Mouse (Mus musculus) hindbrain, embryonic 16.5 days (tissue): Measurements from ENCODE around the gene Twf2. TPM values are rescaled to one million over a fixed set of nuclear protein-coding genes. Genes with fewer than 3 reads are reported as not detected.

ENCODE experiments used
- ATAC-seq: fragments of 200-750 bp; cut with Nextera tagmentation; 2 replicates; pipeline ENCODE4 v1.8.0; 2017; ENCODE audit warnings: moderate TSS enrichment, moderate library complexity
- H3K27ac ChIP-seq: fragments of 300-500 bp; sonication (generic); 2 replicates; pipeline ENCODE4 v1.5.1; 2014; ENCODE audit warnings: low read depth, mild to moderate bottlenecking, control low read depth, low read length, moderate library complexity
- H3K27me3 ChIP-seq: fragments of 300-500 bp; sonication (generic); replicated peaks from 2 replicates; pipeline ENCODE4 v1.6.1; 2014; ENCODE audit warnings: low read length; ENCODE audit not compliant: control insufficient read depth, insufficient read depth
- H3K36me3 ChIP-seq: fragments of 300-500 bp; sonication (generic); 2 replicates; pipeline ENCODE4 v1.6.1; 2014; ENCODE audit warnings: mild to moderate bottlenecking, low read length, moderate library complexity, mixed read lengths; ENCODE audit not compliant: control insufficient read depth, insufficient read depth
- H3K4me1 ChIP-seq: fragments of 300-500 bp; sonication (generic); 2 replicates; pipeline ENCODE4 v1.6.1; 2014; ENCODE audit warnings: low read depth, low read length; ENCODE audit not compliant: control insufficient read depth, insufficient read depth
- H3K4me2 ChIP-seq: fragments of 300-500 bp; sonication (generic); 2 replicates; pipeline ENCODE4 v1.6.1; 2014; ENCODE audit warnings: mild to moderate bottlenecking, low read length, control low read depth, moderate library complexity
- H3K4me3 ChIP-seq: fragments of 300-500 bp; sonication (generic); 2 replicates; pipeline ENCODE4 v1.5.1; 2014; ENCODE audit warnings: mild to moderate bottlenecking, low read length, control low read depth, moderate library complexity
- H3K9ac ChIP-seq: fragments of 300-500 bp; sonication (generic); 2 replicates; pipeline ENCODE4 v1.6.1; 2014; ENCODE audit warnings: low read depth, mild to moderate bottlenecking, control low read depth, low read length, moderate library complexity
- H3K9me3 ChIP-seq: fragments of 300-500 bp; sonication (generic); 2 replicates; pipeline ENCODE4 v1.6.1; 2014; ENCODE audit warnings: mild to moderate bottlenecking, low read length, moderate library complexity; ENCODE audit not compliant: control insufficient read depth
- WGBS: fragments of 180-500 bp; shearing (Covaris S2); extraction: QIAGEN DNeasy Blood & Tissue Kit; methylation state at CpG from one replicate; pipeline ENCODE4 v1.1.7; 2014; 5-methylcytosine and 5-hydroxymethylcytosine counted together
- polyA plus RNA-seq: library from polyadenylated mRNA; unstranded; fragments of >200 nt; fragmentation: Nextera tagmentation; extraction: Ambion mirVana; gene quantifications from 2 replicates; pipeline ENCODE4 v1.2.1, GENCODE M21; 2015

The Twf2 gene
- polyA plus RNA-seq, 1 experiment from 2014 or later: 50.3 TPM

DNA sequence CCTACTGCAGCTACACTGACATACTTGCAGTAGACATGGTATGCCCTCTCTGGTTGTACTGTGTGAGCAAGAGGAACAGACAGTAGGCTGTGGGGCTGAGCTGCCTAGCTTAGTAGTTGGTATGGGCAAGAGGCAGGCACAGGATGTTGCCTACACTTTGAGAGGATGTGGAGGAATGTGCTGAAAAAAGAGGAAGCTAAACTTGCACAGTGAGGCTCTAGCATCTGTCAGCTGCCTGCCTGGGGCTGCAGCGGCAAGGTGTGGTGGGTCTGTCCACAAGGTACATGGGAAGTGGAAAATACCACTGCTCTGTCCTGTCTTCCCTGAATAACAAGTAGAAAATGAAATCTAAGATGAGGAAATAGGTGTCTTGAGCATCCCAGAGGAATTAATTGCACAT lies 9.9 kb upstream of the Twf2 start:
- Histone ChIP-seq H3K9me3 (no peaks in the 10 kb centered on the region), H3K4me2 (no peak overlapping the region), H3K27ac (peak overlapping the region; percentile 12; the same call in 1 of the 2 replicates), H3K4me1 (peaks cover 5% of the 10 kb centered on the region; the same call in 1 of the 2 replicates), H3K36me3 (peaks cover 33% of the 10 kb centered on the region), H3K9ac (no peak overlapping the region), H3K4me3 (no peak overlapping the region), H3K27me3 (no peaks in the 10 kb centered on the region)
- WGBS: 85% methylated on average over 1 of the region's 1 CpGs
- no peak for ATAC-seq

DNA sequence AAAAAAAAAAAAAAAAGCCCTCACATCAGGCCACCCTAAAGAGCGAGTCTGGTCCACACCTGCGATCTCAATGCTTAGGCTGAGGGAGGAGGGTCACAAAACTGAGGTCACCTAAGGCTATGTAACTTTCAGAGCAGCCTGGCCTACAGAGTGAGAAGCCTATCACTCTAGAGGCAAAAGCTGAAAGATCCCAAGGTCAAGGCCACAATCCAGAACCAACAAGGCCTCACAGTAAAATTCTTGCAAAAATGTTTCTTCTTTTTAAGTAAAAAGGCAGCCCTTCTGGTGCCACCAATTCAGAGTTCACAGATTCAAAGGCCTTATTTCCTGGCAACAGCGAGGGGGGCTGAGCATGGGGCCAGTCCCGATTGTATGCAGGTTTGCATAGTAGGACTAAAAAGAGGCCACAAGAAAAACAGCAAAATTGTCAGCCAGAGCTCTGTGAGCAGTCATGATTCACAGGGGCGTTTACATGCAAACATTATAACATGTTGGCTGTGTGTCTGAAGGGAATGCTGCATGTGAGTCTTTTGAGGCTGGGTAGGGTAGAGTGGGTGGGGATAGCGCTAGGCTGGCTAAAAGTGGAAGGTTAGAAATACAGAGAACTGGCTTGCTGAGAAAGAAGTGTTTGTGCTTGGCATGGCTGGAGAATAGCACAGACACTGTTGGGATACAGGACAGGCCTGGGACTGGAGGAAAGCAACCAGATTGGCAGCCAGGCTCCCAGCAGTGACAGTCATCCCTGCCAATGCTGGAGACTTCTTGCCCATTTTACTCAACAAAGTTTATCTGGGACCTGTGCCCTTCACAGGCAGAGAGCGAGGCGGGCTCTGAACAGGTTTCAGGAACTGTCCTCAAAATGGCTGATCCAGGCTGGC lies 8.7 kb upstream of the Twf2 start:
- no peaks in the 10 kb centered on the region for H3K9me3 ChIP-seq
- no peak overlapping the region for H3K4me3 ChIP-seq
- no peak overlapping the region for H3K9ac ChIP-seq
- no peaks in the 10 kb centered on the region for H3K27me3 ChIP-seq
- H3K36me3 ChIP-seq: peaks cover 23% of the 10 kb centered on the region
- no peak overlapping the region; the same call in 1 of the 2 replicates for H3K27ac ChIP-seq
- WGBS: 93% methylated on average over 8 of the region's 8 CpGs
- ATAC-seq: no peak
- H3K4me2 ChIP-seq: no peak overlapping the region
- H3K4me1 ChIP-seq: peaks cover 6% of the 10 kb centered on the region

DNA sequence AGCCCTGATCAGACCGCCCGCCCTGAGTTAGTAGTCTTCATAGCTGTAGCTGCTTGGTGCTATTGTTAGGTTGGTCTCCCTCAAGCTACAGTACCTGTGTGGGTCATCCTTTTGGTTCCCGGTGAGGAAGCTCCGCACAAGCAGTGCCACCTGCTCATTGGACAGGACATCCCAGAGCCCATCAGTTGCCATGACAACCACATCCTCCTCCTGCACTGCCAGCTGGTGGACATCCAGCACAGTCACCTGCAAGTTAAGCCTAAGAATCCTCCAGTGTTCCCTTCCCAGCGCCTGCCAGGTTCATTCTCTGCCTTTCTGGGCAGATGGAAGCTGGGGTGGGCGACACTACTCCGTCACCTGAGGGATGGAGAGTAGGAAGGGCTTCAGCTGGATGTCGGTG lies 7.2 kb upstream of the Twf2 start:
- peak overlapping the region; percentile 6; the same call in 1 of the 2 replicates for H3K4me2 ChIP-seq

DNA sequence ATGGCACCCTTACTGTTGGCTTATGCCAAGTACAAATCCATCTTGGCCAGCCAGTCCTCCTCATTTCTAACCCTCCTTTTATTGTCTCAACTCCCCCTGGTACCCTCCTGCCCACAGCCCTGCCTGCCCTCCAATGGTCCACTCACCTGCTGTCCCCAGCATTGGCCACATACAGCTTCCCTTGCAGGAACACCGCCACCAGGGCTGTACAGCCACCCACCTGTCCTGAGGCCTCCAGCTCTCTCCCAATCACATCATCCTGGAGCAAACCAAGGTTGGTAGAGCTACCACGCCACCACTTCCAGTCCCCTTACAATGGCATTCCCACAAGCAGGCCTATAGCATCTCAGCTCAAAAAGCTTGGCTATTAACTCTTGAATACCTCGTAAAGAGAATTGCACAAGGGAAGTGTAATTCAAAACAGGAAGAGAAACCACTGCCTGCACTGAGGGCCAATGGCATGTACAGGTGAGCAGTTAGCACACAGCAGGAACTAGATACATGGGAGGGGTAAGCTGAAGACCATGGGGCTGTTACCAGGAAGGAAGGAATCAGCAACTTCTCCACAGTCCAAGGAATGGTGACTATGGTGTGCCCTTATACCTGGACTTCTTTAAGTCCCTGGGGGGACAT lies 5.7 kb upstream of the Twf2 start:
- no peaks in the 10 kb centered on the region for H3K36me3 ChIP-seq
- H3K4me1 ChIP-seq: peaks cover 14% of the 10 kb centered on the region
- no peak overlapping the region for H3K27ac ChIP-seq
- ATAC-seq: no peak
- H3K27me3 ChIP-seq: no peaks in the 10 kb centered on the region
- H3K9me3 ChIP-seq: no peaks in the 10 kb centered on the region
- WGBS: 90% methylated on average over 3 of the region's 3 CpGs
- no peak overlapping the region for H3K4me2 ChIP-seq
- no peak overlapping the region for H3K9ac ChIP-seq
- H3K4me3 ChIP-seq: no peak overlapping the region

More for the DNA sequence above, 7.2 kb upstream of the Twf2 start:
- Histone ChIP-seq H3K27me3 (no peaks in the 10 kb centered on the region), H3K9me3 (no peaks in the 10 kb centered on the region), H3K27ac (peak overlapping the region; percentile 53; the same call in 1 of the 2 replicates), H3K36me3 (peaks cover 8% of the 10 kb centered on the region), H3K9ac (no peak overlapping the region), H3K4me1 (peaks cover 11% of the 10 kb centered on the region), H3K4me3 (no peak overlapping the region)
- peak; percentile 61 for ATAC-seq
- WGBS: 77% methylated on average over 8 of the region's 8 CpGs

DNA sequence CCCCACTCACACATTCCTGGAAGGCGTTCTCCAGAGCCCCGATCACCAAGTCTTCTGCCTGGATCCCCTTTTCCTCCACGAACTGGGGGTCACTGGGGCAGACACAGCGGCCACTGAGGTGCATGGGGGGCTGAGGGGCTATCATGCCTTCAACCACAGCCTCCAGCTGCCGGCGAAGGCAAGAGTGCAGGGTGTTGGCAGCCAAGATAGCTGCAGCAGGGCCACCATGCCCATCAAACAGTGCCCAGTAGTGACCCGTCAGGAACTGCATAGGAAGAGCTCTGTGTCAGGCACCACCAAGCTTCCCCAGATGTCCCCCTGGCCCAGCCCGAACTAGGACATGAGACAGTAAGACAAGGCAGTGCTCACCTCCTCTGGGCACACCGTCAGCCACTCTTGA lies 5.2 kb upstream of the Twf2 start:
- no peak overlapping the region for H3K27ac ChIP-seq
- no peaks in the 10 kb centered on the region for H3K36me3 ChIP-seq
- no peak overlapping the region for H3K9ac ChIP-seq
- no peaks in the 10 kb centered on the region for H3K9me3 ChIP-seq
- ATAC-seq: no peak
- H3K4me1 ChIP-seq: peaks cover 16% of the 10 kb centered on the region
- H3K4me3 ChIP-seq: no peak overlapping the region
- H3K27me3 ChIP-seq: no peaks in the 10 kb centered on the region
- 93% methylated on average over 9 of the region's 9 CpGs for WGBS
- H3K4me2 ChIP-seq: no peak overlapping the region

DNA sequence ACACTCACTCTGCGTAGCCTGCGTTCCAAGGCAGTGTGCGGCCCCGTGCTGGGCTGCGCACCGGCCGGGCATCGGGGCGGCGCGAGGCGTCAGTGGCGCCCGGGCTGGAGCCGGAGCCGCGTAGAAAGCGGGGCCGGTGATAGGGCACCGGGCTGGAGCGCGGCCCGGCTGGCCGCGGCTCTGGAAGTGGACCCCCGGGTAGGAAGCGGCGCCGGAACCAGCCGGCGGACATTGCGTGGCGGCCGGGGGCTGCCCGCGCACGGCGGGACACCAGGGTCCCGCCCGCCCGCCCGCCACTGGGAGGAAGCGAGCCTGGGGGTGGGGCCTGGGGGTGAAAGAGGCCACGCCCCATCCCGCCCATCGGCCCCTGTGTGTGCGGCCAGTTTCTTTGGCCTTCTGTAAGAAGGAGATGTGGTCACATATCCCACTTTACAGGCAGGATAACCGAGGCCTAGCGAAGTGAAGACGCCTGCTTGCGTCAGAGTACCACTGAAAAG lies 3.9 kb upstream of the Twf2 start:
- peak overlapping the region; percentile 77 for H3K9ac ChIP-seq
- H3K9me3 ChIP-seq: no peaks in the 10 kb centered on the region
- peaks cover 22% of the 10 kb centered on the region for H3K4me1 ChIP-seq
- ATAC-seq: peak; percentile 24
- WGBS: under 1% methylated on average over 40 of the region's 51 CpGs
- no peak overlapping the region; the same call in 1 of the 2 replicates for H3K27ac ChIP-seq
- H3K27me3 ChIP-seq: no peaks in the 10 kb centered on the region
- no peaks in the 10 kb centered on the region for H3K36me3 ChIP-seq
- H3K4me3 ChIP-seq: peak overlapping the region; percentile 59
- H3K4me2 ChIP-seq: peak overlapping the region; percentile 77

DNA sequence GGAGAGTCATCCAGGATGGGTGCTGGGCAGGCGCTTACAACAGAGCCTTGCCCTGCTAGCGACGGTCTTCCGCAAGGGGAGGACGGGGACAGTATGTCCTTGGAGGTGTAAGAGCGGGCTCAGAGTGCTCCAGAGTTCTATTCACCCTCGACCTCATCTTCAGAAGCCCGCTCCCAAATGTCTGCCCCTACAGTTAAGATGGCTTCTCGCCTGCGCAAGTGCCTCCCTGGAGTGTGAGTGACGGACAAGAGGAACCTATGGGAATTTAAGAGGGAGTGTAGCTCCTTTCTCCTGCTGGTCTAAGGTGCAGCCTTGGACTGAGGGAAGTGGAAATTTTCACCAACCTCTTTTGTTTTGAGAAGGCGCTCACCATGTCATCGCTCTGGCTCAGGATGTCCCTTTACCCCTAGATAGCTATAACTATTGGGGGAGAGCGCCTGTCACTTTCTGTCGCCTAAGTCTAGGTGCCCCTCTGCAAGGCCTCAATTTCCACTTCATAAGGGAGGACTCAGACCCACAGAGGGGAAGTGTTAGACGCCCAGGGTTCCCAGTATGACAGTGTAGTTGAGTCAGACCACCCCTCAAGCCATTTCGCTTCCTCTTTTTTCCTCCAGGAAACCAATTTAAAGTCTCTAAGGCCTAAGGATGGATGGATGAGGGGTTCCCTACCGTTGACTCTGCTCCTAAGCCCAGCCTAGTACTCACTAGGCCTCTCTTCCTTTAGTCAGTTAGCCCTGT lies 3.2 kb upstream of the Twf2 start, which contains the start of gene Ppm1m:
Gene Ppm1m (minus strand): TSS at position 212 of the 738 bp plus-strand sequence.
- peak within 1 kb of the TSS; percentile 77 for H3K9ac ChIP-seq
- 40% methylated on average over 18 of the region's 18 CpGs for WGBS
- H3K27ac ChIP-seq: no peak within 1 kb of the TSS; the same call in 1 of the 2 replicates

DNA sequence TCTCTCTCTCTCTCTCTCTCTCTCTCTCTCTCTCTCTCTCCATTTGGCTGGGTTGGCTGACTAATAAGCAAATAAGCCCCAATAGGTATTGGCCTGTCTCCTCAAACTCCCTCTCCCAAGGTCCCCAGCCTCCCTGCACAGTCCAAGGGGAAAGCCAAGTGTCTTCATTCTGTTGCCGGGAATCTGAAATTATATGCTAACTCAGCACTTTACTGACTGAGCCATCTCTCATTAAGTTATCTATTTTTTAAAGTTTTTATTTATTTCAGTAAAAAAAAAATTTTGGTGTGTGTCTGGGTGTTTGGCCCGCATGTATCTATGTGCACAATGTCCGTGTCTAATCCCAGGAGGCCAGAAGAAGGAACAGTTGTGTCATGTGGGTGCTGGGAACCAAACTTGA lies 1.0 kb upstream of the Twf2 start:
- Histone ChIP-seq H3K4me3 (peak overlapping the region; percentile 72), H3K9me3 (no peaks in the 10 kb centered on the region), H3K27ac (no peak overlapping the region), H3K9ac (no peak overlapping the region), H3K27me3 (no peaks in the 10 kb centered on the region), H3K4me2 (peak overlapping the region; percentile 62), H3K36me3 (no peaks in the 10 kb centered on the region), H3K4me1 (peaks cover 27% of the 10 kb centered on the region)
- ATAC-seq: no peak
- WGBS: 80% methylated on average over 3 of the region's 3 CpGs

More for the DNA sequence above, 3.2 kb upstream of the Twf2 start, which contains the start of gene Ppm1m:
- no peaks in the 10 kb centered on the region for H3K36me3 ChIP-seq
- no peak for ATAC-seq
- H3K27me3 ChIP-seq: no peaks in the 10 kb centered on the region
- H3K4me2 ChIP-seq: peak within 1 kb of the TSS; percentile 77
- peaks cover 28% of the 10 kb centered on the region for H3K4me1 ChIP-seq
- peak within 1 kb of the TSS; percentile 59 for H3K4me3 ChIP-seq
- no peaks in the 10 kb centered on the region for H3K9me3 ChIP-seq
